Mouse (Mus musculus): Measurements from ENCODE around the gene Fam214a. TPM values are rescaled to one million over a fixed set of nuclear protein-coding genes. Genes with fewer than 3 reads are reported as not detected.

The Fam214a gene
- polyA plus RNA-seq, 1 experiment from 2014 or later = 6.4 TPM

- H3K9me3 ChIP-seq (ENCODE audit: low read length) = no peaks in the 10 kb centered on the region
- TF ChIP-seq EP300 (IDR thresholded peaks at IDR 0.05; ENCODE audit: low read depth) (no peak), CTCF (IDR thresholded peaks at IDR 0.05; ENCODE audit: low read depth) (no peak)
- peak; percentile 24 for DNase-seq
- H3K9ac ChIP-seq (replicated peaks) = no peak overlapping the region
- H3K4me2 ChIP-seq (ENCODE audit: low read depth, low read length) = no peak overlapping the region
- H3K27me3 ChIP-seq (ENCODE audit: insufficient read depth, low read length) = no peaks in the 10 kb centered on the region
- H3K27ac ChIP-seq (ENCODE audit: low read depth) = peak overlapping the region; percentile 56
- peak; percentile 95 for ATAC-seq
- H3K4me1 ChIP-seq (ENCODE audit: insufficient read depth) = peaks cover 13% of the 10 kb centered on the region
- H3K36me3 ChIP-seq (replicated peaks; ENCODE audit: insufficient read depth, low read length) = no peaks in the 10 kb centered on the region
- 59% methylated on average over 12 of the region's 12 CpGs for WGBS (ENCODE audit: insufficient replicate concordance)
- H3K4me3 ChIP-seq (ENCODE audit: low read depth, low read length) = no peak overlapping the region
These were observed 13.8 kb upstream of the Fam214a start for GRCm38 (mm10) chr9:74938670-74939534.

- H3K4me3 ChIP-seq (ENCODE audit: low read depth, low read length) = no peak overlapping the region
- H3K27me3 ChIP-seq (ENCODE audit: insufficient read depth, low read length) = no peaks in the 10 kb centered on the region
- no peak overlapping the region for H3K9ac ChIP-seq (replicated peaks)
- no peaks in the 10 kb centered on the region for H3K36me3 ChIP-seq (replicated peaks; ENCODE audit: insufficient read depth, low read length)
- H3K27ac ChIP-seq (ENCODE audit: low read depth) = 0 out of 2 replicates have a peak overlapping the region, but pooled peaks have one; percentile 41
- no peaks in the 10 kb centered on the region for H3K4me1 ChIP-seq (ENCODE audit: insufficient read depth)
- ATAC-seq (peak; percentile 93), DNase-seq (peak; percentile 54)
- TF ChIP-seq EP300 (IDR thresholded peaks at IDR 0.05; ENCODE audit: low read depth) = peak; percentile 34; the same call in 1 of the 2 replicates
- TF ChIP-seq CTCF (IDR thresholded peaks at IDR 0.05; ENCODE audit: low read depth) = no peak
- H3K9me3 ChIP-seq (ENCODE audit: low read length) = no peaks in the 10 kb centered on the region
- H3K4me2 ChIP-seq (ENCODE audit: low read depth, low read length) = no peak overlapping the region
- WGBS (ENCODE audit: insufficient replicate concordance) = 73% methylated on average over 8 of the region's 8 CpGs
These were observed 5.8 kb upstream of the Fam214a start for GRCm38 (mm10) chr9:74946713-74947402.

DNA sequence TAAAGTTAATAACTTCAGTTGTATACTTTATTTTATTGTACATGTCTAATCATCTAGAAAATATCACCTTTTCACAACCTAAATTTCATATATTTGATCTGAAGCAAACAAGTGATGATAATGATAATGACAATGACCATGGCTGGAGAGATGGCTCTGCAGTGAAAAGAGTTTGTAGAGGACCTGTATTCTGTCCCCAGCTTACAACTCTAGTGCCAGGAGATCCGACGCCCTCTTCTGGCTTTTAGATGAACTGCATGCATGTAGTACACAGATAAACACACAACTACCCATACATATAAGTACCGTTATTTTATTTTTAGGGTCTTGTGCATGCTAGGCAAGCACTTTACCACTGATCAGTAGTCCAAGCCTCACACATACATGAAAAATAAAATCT, 1.2 kb upstream of the Fam214a start:
- Histone ChIP-seq H3K9ac (replicated peaks) (no peak overlapping the region), H3K9me3 (ENCODE audit: low read length) (no peaks in the 10 kb centered on the region), H3K36me3 (replicated peaks; ENCODE audit: insufficient read depth, low read length) (no peaks in the 10 kb centered on the region; the same call in 1 of the 2 replicates), H3K27ac (ENCODE audit: low read depth) (no peak overlapping the region), H3K4me2 (ENCODE audit: low read depth, low read length) (no peak overlapping the region), H3K4me3 (ENCODE audit: low read depth, low read length) (no peak overlapping the region), H3K27me3 (ENCODE audit: insufficient read depth, low read length) (no peaks in the 10 kb centered on the region), H3K4me1 (ENCODE audit: insufficient read depth) (peaks cover 17% of the 10 kb centered on the region)
- DNase-seq (no peak), ATAC-seq (no peak)
- TF ChIP-seq EP300 (IDR thresholded peaks at IDR 0.05; ENCODE audit: low read depth) (no peak), CTCF (IDR thresholded peaks at IDR 0.05; ENCODE audit: low read depth) (peak; percentile 54)
- 28% methylated on average over 3 of the region's 3 CpGs for WGBS (ENCODE audit: insufficient replicate concordance)

- ATAC-seq = no peak; the same call in 1 of the 2 replicates
- Histone ChIP-seq H3K27ac (ENCODE audit: low read depth) (no peak overlapping the region), H3K9ac (replicated peaks) (no peak overlapping the region), H3K4me1 (ENCODE audit: insufficient read depth) (peaks cover 17% of the 10 kb centered on the region), H3K9me3 (ENCODE audit: low read length) (no peaks in the 10 kb centered on the region), H3K4me3 (ENCODE audit: low read depth, low read length) (peak overlapping the region; percentile 81), H3K4me2 (ENCODE audit: low read depth, low read length) (peak overlapping the region; percentile 90), H3K36me3 (replicated peaks; ENCODE audit: insufficient read depth, low read length) (no peaks in the 10 kb centered on the region; the same call in 1 of the 2 replicates), H3K27me3 (ENCODE audit: insufficient read depth, low read length) (no peaks in the 10 kb centered on the region)
- TF ChIP-seq EP300 (IDR thresholded peaks at IDR 0.05; ENCODE audit: low read depth) = no peak
- TF ChIP-seq CTCF (IDR thresholded peaks at IDR 0.05; ENCODE audit: low read depth) = no peak
- DNase-seq = no peak
- WGBS (ENCODE audit: insufficient replicate concordance) = 49% methylated on average over 5 of the region's 5 CpGs
These were observed 578 bp upstream of the Fam214a start for GRCm38 (mm10) chr9:74952106-74952505.

GRCm38 (mm10) chr9:74953265-74953958, 728 bp downstream of the Fam214a start:
- Histone ChIP-seq H3K9me3 (ENCODE audit: low read length) (no peaks in the 10 kb centered on the region), H3K9ac (replicated peaks) (peak overlapping the region; percentile 89), H3K4me1 (ENCODE audit: insufficient read depth) (peaks cover 17% of the 10 kb centered on the region), H3K36me3 (replicated peaks; ENCODE audit: insufficient read depth, low read length) (no peaks in the 10 kb centered on the region; the same call in 1 of the 2 replicates), H3K4me3 (ENCODE audit: low read depth, low read length) (peak overlapping the region; percentile 81), H3K27me3 (ENCODE audit: insufficient read depth, low read length) (no peaks in the 10 kb centered on the region), H3K27ac (ENCODE audit: low read depth) (peak overlapping the region; percentile 96), H3K4me2 (ENCODE audit: low read depth, low read length) (peak overlapping the region; percentile 90)
- 6% methylated on average over 28 of the region's 31 CpGs for WGBS (ENCODE audit: insufficient replicate concordance)
- DNase-seq (peak; percentile 70), ATAC-seq (peak; percentile 70)
- TF ChIP-seq CTCF (IDR thresholded peaks at IDR 0.05; ENCODE audit: low read depth) (peak; percentile 30; the same call in 1 of the 2 replicates), EP300 (IDR thresholded peaks at IDR 0.05; ENCODE audit: low read depth) (no peak)
